Mouse (Mus musculus) cerebellum, adult 11 months (tissue): ENCODE measurements around the gene Map1s.

ENCODE experiments used
- DNase-seq: peaks from one replicate; pipeline ENCODE4 v3.0.0; 2022

Gene Map1s

DNA sequence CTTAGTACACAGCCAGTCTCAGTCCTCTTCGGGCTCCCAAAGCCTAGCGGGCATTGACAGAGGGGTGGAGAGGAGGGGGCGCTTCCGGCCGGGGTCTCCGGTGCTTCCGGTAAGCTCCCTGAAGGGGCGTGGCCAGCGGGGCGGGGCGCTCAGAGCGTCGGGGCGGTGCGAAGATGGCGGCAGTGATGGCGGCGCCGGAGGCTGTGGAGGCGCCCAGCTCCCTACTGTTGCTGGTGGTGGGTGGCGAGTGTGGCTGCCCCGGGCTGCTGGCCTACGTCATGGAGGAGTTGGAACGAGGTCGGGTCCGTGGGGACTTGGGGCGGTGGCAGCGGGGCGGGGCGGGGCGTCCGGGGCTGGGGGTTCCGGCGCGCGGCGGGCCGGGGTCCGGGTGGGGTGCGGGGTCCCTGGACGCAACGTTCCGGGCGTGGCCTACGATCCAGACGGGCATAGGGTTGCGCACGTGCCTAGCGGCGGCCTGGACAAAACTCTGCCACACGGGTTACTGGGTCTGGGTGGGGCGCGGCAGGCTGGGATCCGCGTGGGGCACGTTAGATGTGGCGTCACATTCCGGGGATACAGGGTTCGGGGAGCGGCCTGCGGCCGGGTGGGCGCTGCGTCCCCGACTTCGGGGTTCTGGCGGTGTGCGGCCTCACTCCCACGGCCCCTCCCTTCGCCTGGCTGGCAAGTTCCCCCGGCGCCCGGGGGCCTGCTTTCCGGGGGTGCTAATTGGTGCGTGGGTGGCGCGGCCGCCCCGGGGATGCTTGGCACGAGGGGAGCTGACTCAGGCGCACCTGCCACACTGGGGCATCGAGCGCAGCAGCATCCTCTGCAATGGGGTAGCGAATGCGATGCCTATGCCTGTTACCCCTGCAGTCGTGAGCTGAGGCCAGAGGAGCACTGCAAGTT is at the start of gene Map1s:
Gene Map1s, plus strand, starts transcription at position 102 of the 906 bp plus-strand sequence.
- DNase-seq = peak; percentile 81

DNA sequence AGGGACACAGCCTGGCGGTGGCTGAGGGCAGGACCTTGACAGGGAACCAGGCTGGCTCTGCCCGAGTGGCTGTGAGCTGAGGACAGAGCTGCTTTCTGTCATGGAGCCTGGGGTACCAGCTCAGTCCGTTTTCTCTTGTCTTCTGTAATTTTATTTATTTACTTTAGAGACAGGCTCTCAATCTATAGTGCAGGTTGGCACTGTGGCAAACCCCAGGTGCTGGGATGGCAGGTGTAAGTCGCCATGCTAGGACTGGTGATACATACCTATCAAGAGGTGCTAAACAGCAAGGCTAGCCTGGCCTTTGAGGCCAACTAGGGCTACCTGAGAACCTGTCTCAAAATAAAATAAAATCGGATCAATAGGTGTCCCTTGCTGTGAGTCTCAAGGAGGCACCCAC is 49.7 kb upstream of the Map1s start:
- DNase-seq = no peak

DNA sequence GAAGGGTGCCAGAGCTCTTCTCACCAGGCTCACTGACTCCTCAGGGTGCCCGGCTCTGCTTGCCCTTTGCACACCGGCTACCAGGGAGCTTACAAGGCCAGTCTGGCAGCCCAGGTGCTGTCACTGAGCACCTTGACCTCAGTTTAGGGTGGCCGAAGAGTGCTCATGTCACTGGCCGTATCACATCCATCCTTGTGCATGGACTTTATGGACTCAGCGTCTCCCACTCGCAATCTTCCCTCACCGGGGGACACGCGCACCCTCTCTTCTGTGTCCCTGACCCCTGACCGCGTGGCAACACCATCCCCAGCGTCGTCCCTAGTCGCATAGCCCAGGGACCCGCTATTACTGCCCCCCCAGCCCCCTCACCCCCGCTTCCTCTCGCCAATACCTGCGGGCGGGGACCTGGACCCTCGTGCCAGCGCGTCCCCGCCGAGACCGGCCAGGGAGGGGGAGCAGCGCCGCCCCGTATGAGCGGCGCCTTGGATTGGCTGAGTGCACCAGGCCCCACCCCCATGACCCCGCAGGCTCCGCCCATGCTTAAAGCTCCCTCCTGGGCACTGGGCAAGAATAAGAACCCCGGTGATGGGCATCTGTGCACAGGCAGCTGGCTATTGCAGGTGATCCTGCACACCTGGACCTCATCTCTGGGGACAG is 49.1 kb upstream of the Map1s start:
- DNase-seq = peak; percentile 77

DNA sequence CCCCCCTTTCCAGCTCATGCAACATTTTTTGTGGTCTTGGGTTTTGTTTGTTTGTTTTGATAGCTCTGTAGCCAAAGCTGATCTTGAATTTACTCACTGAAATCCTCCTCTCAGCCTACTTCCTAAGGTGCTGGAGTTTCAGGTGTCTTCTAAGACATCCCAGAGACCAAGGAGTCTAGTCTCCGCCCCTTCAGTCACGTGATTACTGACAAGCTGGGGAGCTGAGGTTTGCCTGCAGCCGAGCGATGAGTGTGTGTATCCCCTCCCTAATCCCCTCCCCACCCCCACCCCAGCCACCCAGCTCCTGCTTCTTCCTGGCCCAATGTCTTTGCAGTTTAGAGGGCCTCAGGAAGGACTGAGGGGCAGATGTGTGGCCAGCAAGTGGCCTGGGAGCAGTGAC is 48.2 kb upstream of the Map1s start:
- DNase-seq = no peak

DNA sequence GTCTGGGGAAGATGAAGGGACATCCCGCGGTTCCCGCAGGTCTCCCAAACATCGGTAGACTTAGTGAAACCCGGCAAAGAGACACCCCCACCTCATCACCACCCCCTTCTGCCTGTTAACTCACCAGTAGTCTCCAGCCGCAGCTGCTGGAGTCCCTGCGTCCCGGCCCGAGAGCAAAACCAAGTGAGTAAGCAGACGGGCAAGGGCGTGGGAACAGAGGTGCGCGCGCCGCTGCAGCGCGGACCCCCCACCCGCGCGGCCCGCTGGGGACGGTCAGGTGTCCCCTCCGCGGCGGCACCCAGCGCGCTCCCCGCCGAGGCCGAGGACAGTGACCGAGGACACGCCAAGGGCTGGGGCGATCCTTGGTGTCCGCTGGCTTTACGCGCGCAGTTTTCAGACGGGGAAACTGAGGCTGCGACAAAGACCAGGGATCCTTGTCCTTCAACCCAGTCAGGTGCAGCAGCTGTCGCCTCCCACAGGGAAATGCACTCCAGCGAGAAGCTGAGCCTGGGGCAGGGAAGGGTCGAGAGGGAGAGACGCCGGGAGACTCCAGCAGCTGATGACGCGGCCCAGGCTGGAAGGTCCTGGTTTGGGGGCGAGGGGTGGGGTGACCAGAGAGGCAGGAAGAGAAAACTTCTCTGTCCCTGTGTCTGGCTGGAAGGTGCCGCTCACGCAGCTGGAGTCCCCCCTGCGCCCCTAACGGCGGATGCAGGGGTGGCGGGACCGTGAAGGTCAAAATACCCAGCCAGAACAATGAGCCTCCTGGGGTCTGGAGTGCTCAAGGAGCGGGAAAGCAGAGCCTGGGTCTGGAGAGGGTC is 42.7 kb upstream of the Map1s start, which contains the start of gene Kcnn1:
Gene Kcnn1, minus strand, starts transcription at position 435 of the 818 bp plus-strand sequence.
- DNase-seq = peak; percentile 21

DNA sequence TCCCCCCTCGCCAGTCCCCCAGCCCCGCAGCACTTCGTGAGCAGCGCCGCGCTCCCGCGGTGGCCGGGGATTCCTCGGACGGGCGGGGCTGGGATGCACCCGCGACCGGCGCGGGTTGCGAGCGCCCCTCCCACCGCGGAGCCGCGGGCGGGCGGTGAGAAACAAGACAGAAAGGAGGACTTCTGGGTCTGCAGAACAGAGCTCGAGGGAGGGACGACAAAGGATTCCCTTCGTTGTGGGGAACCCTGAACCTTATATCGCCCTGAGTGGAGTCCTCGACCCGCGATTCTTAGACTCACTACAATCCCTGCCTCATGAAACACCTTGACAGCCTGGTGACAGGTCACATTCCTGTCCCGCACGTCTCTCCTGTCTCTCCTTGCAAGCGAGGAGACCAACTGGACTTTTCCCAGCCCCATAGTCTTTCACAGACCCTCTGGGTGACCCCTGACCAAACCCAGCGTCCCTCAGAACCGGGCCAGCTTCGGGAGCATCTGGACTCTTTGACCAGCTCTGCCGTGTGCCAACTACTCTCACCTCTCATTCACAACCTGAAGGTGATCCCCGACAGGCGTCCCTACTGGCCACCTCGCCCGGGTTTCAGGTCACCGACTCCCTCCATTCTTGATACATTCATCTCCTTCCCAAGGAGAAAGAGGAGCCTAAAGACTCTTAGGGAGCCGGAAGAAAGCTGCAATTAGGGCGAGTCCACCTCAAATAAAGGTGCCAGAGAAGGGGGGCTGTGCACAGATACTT is 41.6 kb upstream of the Map1s start:
- peak; percentile 28 for DNase-seq

DNA sequence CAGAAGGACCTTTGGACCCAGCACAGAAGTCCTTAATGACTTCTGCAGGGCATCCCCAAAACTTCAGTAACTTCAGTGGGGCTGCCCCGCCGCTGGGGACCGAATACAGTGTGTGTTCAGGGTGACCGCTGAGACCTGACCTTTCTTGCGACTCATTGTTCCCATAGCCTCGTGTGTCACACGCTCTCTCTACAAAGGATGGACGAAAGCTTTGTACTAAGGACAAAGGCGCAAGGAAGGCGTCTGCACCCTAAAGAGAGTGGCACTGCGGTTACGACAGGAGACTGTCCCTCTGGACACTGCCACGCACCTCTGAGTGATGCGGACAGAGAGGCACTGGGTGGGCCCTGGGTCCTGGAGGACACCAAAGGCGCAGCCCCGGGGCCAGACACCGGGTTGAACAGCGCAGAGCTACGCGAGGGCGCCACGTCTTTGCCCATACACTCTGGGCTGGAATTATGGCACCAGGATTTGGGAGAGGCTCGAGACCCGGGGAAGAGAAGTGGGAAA is 41.0 kb upstream of the Map1s start:
- no peak for DNase-seq

DNA sequence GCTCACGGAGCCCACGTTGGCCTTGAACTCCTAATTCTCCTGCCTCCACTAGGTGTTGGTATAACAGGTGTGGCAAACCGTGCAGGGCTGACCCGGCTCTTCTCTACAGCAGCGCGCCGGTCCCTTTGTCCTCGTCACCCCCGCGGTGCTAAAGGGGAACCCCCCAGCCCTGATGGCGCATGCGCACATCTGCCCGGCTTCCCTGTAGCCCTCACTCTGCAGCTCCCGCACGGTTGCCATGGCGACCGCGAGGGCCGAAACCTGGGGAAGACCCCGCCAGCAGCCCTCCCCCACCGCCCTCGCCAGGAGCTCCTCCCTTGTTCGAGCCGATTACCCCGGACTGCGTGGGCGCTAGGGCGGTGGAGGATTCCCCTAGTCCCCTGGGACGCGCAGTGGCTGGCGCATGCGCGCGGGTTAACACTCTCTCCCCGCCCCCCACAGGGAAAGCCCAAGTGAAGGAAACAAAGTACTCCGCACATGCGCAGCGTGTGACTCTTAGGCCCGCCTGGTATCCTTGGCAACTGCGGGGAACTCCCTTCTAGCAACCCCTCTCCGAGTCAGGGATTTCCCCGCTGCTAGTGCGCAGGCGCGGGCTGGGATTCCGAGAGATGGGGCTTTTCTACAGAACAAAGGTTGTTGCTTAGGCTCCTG is 40.3 kb upstream of the Map1s start:
- peak; percentile 98 for DNase-seq

DNA sequence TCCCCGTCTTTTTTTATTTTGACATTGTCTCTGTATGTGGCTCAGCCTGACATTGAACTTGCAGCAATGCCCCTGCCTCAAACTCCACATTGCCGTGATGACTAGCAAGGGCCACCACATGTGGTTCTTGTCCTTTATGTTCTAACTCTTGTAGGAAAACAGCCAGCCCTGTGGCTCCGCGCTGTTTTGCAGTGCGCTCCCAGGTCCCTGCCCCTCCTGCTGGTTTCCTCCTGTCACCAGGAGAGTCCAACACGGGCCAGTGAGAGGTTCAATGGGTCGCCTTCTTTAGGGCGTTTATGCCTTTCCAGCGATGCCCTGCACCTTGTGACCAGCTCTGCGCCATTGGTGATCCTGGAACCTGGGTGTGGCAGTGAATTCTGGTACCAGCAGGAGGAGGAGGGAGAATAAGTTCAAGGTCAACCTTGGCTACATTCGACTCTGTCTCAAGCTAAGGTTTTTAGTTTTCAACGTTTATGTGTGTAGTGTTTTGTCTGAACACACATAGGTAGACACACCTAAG is 39.7 kb upstream of the Map1s start:
- no peak for DNase-seq

DNA sequence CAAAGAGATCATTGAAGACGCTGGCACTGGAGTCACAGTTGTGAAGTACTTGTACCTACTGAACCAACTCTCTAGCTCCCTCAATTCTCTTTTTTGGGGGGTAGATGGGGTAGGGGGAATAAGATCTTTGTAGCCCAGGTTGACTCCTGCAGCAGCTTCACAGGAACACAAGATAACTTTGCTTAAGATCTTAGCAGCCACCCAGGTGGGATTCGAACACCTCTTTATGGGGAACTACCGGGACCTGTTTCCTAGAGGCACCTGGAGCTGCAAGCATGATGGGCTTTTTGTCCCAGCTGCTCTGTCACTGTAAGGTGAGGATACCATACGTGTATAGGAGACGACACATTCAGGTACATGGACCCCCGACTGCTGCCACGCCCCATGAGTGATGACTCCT is 39.2 kb upstream of the Map1s start:
- DNase-seq = no peak

DNA sequence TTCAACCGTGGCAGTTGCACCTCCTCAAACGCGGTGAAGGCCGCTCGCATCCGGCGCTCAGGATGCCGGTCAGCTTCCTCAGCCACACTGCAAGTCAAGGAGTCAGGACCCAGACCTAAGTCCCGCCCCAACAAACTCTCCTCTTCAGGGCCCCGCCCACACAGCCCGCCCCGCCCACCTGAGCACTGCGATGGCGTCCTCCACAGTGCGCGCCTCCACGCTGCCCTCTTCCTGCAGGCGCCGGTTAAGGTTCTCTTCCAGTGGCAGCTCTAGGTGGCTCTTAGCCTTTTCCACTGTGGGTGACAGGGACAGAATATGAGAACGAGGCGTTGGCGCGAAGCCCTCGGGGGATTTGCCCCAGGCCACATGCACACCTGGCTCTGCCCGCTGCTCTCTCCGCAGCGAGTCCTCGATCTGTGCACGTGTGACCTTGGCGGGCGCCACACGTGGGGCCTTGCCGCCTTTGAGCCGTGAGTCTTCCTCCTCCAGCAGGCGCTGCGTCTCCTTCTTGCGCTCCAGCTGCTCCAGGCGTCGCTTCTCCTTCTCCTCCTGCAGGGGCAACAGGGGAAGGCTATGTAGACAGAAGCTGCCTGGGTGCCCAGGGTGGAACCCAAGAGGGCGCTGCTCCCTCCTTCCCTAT is 37.1 kb upstream of the Map1s start:
- DNase-seq = peak; percentile 43

DNA sequence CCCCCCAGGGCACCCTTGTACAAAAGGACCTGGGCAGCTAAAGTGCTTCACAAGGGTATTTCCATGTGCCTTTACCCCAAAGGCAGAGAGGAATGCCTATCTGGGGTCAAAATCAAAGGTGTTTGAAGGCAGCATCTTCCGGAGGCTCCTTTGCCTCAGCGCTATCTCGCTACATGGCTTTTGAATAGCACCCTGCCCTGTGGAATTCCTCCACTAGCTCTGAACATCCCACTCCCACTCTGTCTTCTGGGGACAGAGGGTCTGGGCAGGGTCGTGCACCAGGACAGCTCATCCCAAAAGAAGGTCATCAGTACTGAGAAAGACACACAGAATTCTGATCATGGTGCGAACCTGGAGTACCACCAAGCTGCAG is 36.5 kb upstream of the Map1s start:
- no peak for DNase-seq

DNA sequence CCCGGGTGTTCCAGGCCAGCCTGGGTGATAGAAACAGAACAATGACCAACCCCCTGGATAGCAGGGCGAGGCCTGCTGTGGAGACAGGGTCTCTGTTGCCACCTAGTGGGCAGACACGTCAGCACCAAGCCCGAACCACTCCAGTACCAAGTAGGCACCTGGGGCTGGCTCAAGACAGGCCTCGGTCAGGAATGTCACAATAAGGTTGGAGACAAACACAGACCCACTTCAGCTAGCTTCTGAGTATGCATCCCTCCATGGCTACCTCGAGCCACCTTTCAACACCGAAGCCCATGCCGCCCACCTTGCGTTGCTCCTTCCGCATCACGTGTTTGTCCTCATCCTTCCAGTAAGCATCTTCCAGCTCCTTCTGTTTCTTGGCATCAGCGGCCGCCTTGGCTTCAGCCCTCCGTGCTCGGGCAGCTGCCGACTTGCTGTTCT is 36.1 kb upstream of the Map1s start:
- peak; percentile 62 for DNase-seq

DNA sequence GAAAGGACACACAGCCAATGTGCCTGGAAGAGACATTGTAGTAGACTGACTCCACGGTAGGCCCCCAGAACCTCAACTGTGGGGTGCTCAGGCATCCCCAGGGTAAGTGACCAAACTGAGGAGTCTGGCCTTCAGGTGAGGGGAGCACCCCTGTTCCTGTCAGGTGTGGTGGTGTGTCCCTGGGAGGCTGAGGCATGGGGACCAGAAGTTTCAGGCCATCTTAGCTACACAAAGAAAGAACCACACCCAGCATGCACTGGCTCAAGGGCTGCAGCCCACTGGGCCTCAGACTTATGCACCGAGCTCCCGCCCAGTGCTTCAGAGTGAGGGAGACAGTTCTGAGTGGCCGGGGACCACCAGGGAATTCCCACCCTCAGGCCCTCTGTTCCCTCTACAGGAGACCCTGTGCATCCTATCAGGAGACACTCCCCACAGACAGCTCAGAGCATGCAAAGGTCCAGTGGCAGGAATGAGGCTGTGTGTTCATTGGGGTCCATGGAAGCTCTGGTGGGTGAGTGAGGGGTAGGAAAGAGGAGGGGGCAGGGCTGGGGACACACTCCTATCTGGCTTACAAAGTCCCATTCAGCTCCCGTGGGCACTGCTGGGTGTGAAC is 34.4 kb upstream of the Map1s start:
- DNase-seq = no peak

DNA sequence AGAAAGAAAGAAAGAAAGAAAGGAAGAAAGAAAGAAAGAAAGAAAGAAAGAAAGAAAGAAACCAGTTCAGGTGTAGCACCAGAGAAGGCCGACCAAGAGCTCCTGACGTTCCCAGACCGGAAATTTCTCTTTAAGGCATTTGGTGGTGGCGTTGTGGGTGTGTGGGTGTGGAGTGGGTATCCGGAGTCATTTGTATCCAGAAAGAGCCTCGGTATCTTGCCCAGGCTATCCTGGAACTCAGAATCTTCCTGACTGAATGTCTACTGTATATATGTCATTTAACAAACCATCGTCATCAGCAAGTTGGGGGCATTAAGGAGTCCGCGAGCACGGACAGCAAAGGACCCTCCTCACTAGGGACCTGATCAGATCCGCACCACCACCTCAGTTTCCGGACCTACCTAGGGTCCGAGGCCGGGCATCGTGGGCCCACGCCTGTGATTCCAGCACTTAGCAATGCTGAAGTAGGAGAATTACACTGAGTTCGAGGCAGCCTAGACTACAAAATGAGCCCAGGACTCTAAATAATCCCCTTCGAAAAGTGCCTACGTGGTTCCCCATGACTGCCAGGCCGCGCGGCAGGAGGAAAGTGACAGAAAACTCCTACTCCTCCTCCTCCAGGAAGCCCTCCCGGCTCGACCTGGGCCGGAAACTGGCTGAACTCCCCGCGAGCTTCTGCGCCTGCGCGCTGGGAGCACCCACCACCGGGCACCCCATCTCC is 32.9 kb upstream of the Map1s start:
- no peak for DNase-seq

DNA sequence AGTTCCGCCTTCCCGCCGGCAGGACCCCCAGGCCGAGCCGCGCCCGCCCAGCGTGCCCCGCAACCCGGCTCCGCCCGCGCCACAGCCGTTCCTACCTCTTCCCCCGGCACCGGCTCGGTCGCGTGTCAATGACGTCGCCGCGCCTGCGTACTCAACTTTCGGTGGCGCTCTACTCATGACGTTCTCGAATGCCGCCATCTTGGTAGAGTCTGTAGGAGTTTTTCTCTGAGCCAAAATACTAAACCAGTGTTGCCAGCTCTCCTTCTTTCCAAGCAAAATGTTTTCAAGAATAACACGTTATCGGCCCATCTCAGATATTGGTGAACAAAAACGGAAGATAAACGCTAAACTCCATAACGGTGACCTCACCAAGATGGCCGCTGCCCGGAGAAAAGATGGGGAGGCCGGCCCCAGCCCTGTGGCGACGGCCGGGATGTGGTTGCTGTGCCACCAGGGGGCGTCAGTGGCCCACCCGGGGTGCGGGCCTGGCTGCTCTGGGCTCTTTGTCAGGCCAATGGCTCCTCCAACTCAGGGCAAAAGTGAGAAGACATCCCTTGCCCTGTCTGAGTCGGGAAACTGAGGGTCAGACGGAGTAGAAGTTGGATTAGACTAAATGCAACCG is 32.3 kb upstream of the Map1s start, which contains the start of gene Ccdc124:
Gene Ccdc124, minus strand, starts transcription at position 572 of the 622 bp plus-strand sequence.
- DNase-seq = peak; percentile 94

DNA sequence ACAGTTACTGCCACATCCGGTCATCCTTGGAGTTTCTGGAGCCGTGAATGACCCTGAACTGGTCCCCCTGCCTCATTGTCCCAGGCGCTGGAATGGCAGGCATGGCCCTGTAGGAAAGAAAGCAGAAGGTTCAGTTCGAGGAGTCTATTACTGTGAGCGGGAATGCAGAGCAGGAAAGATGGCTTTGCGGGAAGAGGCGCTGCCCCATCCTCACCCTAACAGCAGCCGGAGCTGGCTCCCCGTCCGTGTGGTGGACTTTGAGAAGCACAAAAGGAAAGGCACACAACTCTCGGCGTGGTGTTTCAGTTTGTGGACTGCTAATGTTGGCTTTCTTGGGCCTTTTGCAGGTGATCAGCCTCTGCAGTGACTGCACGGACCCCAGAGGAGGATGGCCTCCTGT is 31.3 kb upstream of the Map1s start:
- DNase-seq = no peak

DNA sequence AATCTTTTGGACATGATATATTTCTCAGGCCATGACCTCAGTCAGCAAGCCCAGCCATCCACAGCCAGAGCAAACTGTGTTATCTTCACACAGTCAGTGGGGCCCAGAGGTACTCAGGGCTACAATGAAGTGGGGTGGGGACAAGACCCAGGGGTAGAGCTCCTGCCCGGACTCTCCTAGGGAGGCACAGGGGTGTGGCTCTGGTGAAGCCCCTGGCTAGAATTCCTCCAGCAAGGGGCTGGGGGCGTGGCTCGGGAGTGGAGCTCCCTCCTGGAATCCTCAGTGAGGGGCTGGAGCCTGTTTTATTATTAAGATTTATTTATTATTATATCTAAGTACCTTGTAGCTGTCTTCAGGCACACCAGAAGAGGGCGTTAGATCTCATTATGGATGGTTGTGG is 29.4 kb upstream of the Map1s start:
- no peak for DNase-seq

DNA sequence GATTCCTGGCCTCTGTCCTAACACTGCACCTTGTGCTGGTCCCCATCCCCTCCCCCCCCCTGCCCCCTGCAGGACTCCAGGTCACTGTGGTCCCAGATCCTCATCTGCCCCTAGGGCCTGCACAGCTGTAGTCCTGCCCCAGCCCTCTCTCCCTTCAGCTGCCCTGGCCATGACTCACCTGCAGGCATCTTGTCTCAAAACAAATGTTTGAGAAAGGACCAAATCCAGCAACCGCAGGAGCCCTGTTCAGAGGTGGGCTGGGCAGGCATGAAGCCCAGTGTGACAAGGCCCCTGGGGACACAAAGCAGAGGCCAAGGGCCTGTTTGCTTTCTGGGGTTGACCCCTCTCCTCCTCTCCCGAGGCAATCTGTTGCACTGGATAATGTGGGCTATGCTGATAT is 27.6 kb upstream of the Map1s start:
- no peak for DNase-seq
